Mouse (Mus musculus) urinary bladder, postnatal 10 days (tissue): ENCODE data around the gene Ypel5.

Source experiments
- DNase-seq: peaks from one replicate; pipeline ENCODE4 v3.0.0; 2022; ENCODE audit warnings: low spot score

Ypel5 gene

DNA sequence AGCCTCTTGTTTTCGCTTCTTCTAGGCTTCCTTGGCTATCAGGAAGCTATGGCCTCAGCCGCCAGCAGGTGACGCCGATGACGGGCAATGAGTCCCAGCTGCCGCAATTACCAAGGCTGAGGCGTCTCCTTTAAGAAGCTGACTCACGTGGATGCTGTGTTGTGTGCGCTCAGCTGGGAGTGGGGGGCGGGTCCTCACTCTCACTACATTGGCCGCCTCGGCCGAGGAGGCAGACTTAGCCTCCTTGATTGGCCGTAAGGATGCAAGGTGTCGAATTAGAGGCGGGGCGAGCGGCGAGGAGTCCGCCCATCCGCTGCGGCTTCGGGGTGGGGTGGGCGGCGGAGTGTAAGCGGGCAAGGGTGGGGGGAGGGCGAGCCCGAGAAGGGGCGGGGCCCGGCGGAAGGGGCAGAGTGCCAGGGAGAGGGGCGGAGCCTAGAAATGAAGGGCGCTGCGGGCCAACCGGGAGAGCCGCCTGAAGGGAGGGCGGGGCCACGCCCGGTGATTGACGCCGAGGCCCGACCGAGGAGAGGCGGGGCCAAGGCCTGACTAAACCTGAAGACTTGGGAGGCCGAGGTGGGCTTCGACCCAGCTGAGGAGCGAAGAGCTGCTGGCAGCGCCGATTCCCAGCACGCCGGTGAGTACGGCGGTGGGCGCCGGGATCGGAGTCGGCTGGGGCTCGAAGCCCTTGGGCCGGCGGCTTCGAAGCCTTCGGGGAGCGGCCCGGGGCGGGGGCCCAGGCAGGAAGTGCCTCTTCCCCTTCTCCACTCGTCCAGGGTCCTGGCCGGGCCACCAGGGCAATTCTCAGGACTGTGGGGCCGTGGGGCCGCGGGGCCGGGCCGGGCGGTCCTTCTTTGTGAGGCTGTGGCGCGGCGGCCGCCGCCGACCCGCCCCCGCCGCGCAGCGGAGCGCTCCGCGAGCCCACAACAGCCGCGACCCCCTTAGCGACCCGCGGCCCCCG, at the start of gene Ypel5:
Gene Ypel5 (plus strand): TSS at position 296 of the 958 bp plus-strand sequence.
- peak; percentile 93 for DNase-seq

DNA sequence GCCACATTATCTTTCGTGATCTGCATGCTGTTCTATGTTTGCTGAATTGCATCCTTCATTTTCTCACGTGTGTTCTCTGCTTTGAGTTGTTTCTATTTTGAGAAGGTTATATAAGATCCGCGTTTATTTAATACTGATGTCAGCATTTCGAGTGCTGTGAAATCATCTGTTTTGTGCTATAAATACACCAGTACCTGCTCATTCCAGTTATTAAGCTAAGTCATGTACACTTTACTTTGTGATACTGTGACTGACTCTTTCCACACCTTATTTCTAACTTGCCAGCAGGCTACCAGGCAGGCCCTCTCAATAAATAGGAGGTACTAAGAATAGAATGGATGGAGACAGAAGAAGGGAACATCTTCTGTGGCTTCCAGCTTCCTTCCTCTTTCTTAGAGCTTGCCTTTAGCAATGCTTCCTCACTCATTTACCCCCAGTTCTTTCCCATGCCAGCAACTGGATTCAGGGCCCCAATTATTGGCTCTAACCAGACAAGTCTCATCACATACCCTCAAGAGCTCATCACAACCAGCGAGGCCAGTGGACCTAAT, 48.3 kb upstream of the Ypel5 start:
- DNase-seq, result no peak

GRCm38 (mm10) chr17:72793278-72793677, 43.0 kb upstream of the Ypel5 start:
- DNase-seq, result no peak

- DNase-seq, result no peak
Observed at GRCm38 (mm10) chr17:72794660-72795059, 41.6 kb upstream of the Ypel5 start.

GRCm38 (mm10) chr17:72795392-72796047, 40.7 kb upstream of the Ypel5 start:
- DNase-seq, result no peak

- no peak for DNase-seq
Observed at GRCm38 (mm10) chr17:72796506-72796905, 39.7 kb upstream of the Ypel5 start.

DNA sequence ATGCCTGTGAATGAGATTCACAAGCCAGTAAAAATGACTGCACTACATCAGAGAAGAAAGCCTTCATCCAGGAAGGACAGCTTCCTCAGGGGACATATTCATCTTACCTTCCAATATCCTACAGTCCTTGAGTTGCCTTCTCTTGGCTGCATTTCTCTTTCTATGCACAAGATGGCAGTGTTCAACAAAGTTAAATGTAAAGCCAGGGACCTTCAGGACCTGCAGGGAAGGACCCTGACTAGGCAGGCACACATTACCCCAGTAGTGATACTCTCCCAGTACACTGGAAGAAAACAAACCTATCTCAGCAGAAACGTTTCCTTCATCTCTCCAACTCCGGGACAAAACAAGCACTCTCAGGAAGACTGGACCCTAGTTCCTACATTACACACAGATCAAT, 38.4 kb upstream of the Ypel5 start:
- no peak for DNase-seq

DNA sequence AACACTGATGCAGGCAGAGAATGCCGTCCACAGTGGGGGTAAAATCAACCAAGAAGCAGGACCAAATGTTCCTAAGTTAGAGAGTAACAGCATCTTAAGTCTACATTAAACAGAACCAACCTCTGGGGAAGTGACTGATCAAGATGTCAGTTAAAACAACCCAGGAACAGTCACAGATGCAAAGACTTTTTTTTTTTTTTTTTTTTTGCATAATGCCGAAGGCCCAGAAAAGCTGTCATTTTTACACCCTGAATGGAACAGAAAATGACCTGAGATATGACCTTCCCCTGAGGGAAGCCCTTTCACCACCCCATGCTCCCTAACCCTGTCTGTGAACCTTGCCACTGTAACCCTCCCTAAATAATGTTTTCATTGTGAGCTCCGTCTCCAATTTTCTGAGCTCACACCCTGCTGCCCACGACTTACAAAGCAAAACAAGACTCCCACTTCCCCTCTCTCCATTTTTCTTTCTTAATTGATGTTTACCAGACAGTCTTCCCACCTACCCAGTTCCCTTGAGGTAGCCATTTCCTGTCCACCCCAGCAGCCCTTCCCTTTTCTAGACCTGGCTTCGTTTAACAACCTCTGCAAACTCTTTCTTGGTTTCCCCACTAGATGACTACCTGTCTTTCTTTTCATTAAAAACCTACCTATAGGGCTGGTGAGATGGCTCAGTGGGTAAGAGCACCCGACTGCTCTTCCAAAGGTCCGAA, 26.2 kb upstream of the Ypel5 start:
- no peak for DNase-seq

DNA sequence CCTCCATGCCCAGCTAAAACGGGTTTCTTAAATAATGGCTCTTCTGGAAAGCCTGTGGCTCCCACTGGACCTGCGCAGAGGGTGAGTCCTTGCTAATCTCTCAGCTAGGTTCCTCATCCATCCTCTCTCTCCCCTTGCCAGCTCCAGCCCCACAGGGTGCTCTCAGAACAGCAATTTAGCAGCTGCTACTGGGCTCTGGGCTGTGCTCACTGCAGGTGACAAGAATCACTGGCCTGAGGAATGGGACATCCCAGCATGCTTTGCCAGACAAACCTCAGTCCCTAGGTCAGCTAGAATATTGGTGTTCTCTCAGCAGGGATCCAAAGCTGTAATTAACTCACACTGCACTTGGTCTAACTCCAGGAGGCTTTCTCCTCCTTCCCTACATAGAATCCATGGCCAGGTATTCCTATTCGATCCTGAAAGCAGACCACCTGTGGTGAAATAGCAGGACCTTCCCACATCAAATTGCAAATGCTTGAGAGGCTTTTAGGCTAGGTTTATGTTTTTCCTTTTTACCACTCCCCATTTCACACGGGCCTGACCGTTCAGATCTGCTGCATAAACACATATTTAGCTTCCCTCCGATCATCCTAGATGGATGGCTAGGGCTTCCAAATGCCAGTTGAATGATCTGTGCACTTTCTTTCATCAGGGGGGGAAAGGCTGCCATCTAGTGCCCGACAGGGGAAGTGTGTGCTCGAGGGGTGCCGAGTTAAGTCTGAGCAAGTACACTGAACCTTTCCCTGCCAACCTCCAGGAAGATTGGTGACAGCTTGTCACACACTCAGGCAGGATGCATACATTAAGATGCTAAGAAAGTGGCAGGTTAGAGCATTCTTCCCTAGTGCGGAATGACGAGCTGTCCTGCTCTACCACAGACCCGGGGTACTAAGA, 22.6 kb upstream of the Ypel5 start:
- DNase-seq, result no peak

GRCm38 (mm10) chr17:72817574-72817973, 18.7 kb upstream of the Ypel5 start:
- no peak for DNase-seq

DNA sequence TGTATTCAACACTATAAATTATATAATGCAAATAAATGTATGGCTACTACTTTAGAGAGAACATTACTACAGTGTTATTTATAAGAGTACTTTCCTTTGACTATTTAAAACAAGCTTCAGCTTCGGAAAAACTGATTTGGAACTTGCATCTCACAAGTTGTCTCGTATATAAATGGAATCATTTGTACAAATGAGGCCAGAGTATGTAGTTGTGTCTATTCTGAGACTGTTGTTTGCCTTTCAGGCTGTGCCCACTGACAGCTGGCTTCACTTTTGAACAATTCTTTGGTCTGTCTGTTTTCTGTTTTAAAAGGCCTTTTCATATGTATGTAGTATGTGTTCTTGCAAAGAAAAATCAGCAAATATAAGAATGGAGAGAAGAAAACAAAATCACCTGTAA, 16.5 kb upstream of the Ypel5 start:
- DNase-seq, result no peak

DNA sequence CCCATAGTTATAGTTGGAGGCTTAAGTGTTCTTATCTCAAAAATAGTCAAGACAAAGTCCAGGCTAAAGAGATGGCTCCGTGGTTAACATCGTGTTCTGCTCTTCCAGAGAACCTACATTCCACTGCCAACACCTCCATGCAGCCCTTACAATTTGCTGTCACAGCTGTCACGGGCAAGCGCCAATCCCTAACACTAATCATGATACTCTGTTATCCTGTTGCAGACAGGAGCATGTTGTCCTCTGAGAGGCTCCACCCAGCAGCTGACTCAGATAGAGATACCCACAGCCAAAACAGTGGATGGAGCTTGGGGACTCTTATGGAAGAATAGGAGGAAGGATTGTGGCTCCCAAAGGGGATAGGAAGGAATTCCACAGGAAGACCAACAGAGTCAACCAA, 15.8 kb upstream of the Ypel5 start:
- DNase-seq, result no peak

- no peak for DNase-seq
Observed at GRCm38 (mm10) chr17:72821923-72822322, 14.3 kb upstream of the Ypel5 start.

DNA sequence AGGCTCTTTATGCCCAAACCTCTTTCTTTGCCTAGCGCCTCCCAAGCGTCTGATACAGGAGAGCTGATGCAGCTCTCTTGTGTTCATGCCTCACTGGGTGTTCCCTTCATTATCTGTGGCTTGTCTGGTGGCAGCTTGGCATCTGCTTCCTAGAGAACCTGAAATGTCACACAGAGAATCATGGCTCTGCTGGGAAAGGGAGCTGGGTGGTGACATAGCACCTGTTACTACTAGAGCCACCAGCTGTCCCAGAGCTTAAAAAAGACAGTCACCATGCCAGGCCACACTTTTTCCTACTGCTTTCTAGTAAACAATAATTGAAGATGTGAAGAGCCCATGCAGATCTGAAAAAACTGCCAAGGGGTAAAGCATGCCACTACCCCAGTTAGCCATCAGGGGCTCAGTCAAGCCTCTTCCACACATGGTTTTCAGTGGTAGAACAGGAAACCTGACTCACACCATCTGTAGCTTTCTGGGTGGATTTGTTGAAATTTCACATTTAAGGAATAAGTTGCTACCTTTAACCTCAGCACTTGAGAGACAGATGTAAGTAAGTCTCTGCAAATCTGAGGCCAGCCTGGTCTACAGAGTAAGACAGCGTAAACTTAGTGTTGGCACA, 9.2 kb upstream of the Ypel5 start:
- DNase-seq, result no peak

DNA sequence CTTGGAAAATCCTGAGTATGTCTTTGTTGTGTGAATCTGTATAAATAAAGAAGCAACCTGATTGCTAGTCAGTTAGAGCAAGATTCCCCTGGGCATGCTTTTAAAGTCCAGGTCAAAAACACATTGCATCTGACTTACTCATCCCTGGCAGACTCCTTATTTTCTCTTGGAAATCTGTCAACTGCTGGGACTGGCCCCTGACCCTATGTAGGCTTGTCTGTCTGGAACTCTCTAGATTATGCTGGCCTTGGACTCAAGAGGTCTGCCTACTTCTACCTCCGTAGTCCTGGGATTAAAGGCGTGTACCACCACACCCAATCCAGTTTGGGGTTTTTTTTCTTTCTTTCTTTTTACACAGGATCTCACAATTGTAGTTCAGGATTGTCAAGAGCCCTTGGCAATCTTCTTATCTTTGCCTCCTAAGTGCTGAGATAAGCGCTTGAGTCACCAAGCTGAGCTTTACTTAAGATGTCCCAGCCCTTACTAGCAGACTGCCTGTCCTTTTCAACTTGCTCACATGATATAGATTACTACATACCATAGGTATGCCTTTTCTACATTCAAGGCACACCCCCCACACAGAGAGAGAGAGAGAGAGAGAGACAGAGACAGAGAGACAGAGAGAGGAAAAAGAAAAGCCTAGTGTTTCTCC, 8.1 kb upstream of the Ypel5 start:
- no peak for DNase-seq

- DNase-seq, result no peak
Observed at GRCm38 (mm10) chr17:72828687-72829086, 7.6 kb upstream of the Ypel5 start.

DNA sequence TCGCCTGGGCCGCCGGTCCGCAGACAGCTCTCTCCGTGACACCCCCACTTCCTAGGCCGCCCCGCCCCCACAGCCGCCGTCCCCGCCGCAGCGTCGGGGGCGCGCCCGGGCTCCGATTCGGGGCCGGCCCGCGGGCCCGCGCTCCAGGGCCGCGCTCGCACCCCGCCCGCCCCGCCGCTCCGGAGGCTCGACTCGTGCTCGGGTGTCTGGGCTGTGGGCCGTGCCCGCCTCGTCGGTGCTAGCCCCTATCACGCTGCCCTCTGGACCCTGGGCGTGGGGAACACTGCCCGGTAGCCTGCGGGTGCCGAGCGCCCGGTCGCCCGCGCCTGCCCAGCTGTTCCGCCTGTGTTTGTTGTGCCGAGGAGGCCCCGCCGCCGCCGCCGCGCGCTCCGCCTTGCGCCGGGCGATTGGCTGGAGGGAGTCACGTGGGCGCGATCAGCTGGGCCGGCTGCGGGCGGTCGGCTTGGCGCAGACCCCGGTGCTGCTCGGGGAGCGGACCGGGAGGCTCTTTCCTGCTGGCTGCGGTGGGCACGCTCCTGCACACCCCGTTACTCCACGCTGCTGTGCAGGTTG, 973 bp downstream of the Ypel5 start:
- DNase-seq, result peak; percentile 56

DNA sequence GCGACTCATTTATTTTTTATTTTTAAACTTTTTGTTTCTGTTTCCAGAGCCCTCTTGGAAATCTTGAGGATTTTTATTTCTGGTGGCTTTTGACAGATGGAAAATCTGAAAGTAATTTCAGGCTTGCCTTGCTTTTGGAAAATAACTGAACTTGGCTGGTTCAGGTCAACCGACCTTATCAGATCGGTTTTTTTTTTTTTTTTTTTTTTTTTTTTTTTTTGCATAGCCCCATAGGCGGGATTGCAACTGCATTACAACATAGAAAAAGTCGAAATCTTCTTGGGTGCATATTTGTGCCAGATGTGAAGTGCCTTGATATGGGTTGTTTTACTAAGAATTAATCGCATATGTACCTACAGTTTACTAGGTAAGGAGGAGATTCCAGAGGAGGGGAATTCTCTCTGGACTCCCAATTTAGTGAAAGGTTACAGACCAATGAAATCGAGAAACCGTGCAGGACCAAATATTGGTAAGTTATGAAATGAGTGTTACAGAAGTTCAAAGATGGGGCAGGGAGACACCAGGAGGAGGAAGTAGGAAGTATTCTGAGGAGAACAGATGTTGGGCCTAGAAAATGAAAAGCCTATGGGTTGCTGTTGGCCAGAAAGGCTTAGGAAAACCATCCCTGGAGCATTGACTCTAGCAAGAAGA, 1.7 kb downstream of the Ypel5 start:
- no peak for DNase-seq

- no peak for DNase-seq
Observed at GRCm38 (mm10) chr17:72839000-72839399, 2.7 kb downstream of the Ypel5 start.
